Mouse (Mus musculus): ENCODE measurements around the gene Dpy19l3.

Gene Dpy19l3

DNA sequence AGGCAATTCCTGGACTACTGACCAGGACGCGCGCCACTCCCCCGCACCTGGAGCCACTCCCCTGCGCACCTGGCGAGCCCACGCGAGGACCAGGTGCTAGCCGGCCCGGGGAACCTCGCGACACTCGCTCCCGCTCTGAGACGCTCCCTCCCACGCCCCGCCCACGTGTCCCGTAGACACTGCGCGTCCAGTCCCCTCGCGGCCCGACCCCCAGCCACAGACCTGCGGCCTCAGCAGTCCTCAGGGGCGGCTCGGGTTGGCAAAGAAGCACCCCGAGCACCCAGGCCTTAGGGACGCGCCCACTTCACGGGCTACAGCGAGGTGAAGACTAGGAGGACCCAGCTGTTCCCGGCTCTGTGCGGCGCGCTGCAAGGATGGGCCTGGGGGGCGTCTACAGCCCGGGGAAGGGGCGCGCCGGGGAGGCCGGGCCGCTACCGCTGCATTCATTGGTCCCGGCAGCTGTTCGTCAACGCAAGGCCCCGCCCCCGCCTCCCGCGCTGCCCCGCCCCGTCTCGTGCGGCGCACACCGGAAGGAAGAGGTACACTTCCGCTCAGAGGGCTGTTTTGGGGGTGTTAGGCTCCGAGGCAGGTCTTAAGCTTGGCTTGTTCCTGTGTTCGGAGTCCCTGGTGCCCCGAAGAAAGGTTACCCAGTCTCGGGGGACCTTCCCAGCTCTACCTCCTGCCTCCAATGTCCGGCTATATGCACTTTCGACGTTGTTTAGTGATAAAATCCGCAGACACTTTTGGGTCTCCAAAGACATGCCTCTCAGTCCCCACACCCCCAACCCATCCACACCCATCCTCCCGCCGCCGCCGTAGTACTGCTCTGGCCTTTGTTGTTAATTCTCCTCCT, at the start of gene Dpy19l3:
Gene Dpy19l3 (minus strand): TSS at position 422 of the 853 bp plus-strand sequence.
- DNase-seq (ENCODE audit: low spot score), result peak; percentile 86

DNA sequence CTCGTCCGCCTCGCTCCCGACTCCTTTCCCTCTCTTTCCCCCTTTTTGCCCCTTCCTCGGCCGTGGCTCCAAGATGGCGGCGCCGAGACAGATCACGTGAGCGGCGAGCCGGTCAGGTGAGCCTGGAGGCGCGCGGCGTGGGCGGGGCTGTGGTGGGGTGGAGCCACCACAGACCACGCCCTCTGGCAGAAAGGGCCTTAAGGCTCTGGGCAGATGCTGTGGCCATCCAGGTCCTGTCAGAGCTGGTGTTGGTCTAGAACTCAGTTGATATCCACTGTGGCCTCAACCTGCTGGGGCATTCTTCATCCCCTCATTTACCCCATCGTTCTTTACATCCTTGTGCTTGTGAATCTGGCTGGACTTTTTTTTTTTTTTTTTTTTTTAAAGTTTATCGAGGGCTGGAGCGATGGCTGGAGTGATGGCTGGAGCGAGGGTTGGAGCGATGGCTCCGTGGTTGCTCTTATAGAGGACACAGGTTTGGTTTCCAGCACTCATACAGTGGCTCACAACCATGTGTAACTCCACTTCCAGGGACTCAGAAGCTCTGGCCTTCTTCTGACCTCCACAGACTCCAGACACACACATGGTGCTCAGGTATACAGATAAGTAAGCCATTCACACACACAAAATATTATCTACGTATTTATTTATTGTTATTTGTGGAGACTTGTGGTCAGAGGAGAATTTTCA, 48.8 kb upstream of the Dpy19l3 start, which contains the start of gene Zfp507:
Gene Zfp507 (minus strand): TSS at position 98 of the 690 bp plus-strand sequence.
- peak; percentile 95 for DNase-seq (ENCODE audit: low spot score)

DNA sequence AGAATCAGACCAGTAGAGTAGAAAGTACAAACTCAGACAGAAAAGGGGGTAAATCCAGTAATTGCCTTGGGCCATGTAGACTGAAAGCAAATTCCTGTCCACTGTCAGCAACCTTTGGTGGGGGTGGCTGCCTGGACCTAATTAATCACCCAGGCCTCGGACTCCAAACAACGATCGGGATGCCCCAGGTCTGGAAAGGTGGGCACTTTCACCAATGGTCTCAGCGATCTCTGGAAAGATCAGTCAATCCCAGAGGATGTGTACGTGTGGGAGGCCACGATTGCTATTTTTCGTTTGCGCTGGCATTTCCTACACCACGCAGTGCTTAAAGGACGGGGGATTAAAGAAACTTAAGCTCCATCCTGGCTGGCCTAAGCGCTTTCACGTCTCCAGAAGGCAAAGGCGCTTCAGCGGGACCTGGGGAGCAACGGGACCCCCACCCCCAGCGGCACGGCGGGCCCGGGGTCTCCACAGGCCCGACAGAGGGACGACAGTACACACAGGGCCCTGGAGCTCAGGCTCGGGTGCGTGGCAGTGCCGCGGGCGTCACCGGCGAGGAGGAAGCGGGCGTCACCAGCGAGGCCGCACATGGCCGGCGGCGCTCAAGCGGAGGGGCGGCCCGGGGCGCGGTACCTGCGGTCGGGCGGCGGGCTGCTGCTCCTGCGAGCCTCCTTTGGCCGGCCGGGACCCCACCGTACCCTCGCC, 48.1 kb upstream of the Dpy19l3 start:
- peak; percentile 51 for DNase-seq (ENCODE audit: low spot score)

DNA sequence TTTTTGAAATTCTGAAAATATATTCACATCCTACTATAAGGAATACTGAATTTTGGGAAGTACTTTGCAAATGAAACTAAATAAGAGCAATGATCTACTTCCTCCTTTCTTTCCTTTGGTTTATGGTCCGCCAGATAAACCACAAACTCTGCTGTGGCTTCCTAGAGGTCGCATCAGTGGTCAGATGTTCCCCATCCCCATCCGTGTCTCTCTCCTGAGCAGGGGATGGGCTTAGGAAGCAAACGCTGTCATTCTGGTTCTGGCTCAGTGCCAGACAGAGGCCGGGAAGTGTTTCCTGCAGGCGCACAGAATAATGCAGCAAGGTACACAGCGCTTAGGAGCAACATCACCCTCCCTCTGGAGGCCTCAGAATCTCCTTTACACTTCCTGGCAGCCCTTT, 41.9 kb upstream of the Dpy19l3 start:
- DNase-seq (ENCODE audit: low spot score), result no peak

DNA sequence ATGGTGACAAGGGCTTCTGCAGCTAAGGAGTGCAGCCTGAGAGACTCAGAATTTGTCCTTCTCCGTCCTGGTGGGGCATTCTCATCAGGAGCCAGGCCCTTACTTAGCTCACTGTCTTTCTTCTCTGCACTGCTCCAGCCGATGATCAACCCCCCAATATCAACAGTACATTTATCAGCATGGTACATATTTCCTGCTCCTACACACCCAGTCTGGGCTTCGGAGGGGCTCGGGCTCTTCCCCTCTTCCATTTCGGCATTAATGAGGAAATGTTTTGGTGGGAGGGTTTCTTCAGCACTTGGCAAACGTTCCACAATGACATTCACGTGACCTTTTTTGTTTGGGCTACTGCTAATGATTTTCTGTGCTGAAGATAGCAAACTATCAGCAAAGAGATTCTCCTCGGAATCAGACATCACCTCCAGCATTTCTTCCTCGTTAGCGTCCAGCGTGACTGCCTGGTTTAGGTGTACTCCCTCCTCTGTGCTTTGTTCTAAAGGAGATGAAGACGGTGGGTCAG, 40.0 kb upstream of the Dpy19l3 start:
- DNase-seq (ENCODE audit: low spot score), result no peak

DNA sequence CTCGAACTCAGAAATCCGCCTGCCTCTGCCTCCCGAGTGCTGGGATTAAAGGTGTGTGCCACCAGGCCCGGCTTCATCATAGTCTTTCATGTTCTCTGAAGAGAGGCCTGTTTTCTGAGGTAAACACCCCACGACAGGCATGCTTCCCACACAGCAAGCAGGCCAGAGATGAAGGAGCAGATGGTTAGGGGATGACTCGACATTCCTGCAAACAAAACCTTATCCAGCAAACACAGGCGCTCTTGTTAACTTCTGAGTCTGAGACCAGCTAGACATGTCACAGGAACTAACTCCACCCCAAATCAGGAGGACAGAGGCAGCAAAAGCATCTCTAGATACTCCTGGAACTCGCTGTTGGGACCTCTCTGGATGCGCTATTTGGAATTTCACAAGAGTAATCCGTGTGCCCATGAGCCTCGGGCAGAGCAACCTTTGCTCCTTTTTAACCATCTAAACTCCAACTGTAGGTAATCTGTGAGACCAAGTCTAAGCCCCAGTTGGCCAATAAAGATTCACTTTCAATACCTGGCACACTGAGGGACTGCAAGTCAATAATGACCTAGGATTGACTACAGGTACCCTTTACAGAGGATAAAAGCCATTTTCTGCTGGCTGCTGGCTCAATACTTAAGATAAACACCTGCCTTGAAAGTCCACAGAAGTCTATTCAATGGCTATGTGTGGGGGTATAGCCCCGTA, 38.0 kb upstream of the Dpy19l3 start:
- DNase-seq (ENCODE audit: low spot score), result no peak

DNA sequence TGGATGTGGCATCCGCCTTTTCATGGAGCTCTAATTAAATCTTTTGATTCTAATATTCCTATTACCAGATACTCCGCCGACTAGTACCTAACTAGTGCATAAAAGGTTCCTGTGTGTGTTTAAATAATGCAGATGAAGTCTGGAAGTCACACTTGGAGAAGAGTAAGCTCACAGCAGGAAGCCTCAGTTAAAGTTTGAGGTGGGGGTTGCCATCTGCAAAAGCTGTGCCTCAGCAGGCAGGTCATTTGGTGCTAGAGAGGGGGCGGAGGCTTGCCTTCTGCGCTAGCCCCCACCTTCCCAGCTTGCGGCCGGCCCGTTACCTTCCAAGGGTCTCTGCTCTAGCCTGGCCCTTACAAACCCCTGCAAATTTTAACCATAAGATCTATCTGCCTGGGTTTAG, 36.7 kb upstream of the Dpy19l3 start:
- no peak for DNase-seq (ENCODE audit: low spot score)

DNA sequence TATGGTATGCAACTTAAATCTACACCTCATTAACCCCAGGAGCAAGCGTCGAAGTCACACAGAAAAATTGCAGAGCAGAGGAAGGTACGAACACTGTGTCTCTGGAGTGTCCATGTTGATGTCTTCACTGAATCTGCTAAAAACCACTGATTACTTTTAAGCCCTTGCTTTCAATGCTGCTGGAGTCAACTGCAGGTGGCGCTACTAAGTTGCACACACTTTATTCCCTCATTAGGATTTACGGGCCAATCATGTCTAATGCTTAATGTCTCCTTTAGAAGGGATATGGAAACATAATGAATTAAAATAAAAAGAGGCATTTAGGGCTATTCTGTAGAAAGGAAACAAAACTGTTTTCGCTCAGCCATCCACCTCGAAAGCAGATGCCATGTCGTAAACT, 35.9 kb upstream of the Dpy19l3 start:
- DNase-seq (ENCODE audit: low spot score), result peak; percentile 18

DNA sequence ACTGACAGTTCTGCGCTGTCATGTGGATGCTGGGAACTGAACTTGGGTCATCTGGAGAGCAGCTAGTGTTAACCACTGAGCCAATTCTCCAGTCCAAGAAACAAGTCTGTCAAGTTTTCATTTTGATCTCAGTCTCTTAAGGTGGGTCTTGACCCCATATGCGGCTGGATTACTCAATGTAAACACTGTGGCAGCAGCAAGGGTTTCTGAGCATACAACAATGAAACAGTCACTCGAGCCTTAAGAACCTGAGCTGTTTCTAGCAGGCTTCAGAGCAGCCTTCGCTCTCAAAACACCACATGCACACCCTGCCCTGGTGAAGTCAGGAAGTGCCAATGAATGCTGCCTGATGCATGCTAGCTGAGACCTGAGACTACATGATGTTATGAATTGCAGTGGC, 31.3 kb upstream of the Dpy19l3 start:
- no peak for DNase-seq (ENCODE audit: low spot score)

DNA sequence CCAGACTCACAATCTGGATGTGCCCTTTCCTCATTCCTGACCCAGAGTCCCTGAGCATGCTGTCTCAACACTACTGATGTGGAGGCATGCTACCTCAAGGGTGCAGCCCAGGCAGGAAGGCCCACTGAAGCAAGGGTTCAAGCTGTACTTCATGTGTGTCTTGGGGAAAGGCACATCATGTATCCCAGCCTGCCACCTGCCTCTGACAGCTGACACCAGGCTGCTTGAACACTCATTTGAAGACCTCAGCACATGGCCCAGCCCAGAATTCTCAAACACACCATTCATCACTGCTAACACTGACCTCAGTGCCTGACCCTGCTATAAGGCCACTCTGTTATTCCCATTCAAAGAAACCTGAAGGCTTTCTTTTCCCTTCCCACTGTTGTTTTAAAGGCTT, 28.0 kb upstream of the Dpy19l3 start:
- DNase-seq (ENCODE audit: low spot score), result no peak

DNA sequence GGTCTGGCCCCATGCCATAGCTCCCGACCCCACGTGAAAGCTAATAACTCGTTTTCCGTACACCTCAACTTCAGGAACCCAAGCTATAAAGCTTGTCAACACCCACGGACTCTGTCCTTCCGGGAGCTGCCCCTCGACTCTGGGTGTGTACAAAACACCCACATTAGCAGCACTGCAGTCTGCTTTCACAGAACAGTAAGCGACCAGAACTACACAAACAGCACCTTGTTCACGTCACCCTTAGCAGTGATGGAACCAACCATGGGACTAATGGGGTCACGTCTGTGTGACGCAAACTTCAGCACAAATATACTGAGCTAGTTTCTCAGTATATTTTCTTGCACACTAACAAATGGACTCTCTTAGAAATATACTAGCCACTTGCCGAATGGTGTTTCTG, 19.9 kb upstream of the Dpy19l3 start:
- DNase-seq (ENCODE audit: low spot score), result no peak

DNA sequence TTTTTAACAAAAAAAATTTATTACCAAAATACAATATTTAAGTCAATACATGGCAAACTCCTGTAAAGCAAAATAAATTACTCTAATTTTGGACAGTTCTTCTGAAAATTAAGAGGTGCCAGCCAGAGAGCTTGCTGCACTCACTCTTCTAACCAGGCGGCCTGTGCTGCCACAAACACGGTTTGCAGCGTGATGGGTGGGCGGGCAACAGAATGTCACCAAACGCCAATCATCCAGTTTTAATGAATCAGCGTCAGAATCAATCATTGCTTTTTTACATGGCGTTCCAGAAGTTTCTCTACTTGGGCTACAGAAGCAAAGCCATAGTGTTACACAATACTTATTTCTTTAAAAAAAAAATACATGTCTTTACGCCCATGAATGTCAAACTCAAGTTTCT, 18.1 kb upstream of the Dpy19l3 start:
- DNase-seq (ENCODE audit: low spot score), result no peak

DNA sequence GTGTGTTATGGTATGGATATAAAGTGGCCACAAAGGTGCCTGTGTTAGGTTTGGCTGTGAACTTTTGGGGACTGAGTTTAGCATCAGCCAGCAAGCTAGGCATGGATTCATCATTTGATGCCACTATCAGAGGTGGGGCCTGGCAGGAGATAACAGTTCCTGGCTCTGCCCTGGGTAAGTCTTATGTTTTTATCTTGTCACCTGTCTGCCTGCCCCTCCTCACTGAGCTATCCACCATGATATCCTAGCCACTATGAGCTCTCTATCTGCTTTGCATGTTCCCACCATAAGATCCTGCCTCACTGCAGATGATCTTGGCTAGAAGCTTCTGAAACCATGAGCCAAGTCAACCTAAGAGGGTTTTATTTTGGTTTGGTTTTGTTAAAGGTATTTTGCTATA, 16.9 kb upstream of the Dpy19l3 start:
- no peak for DNase-seq (ENCODE audit: low spot score)

DNA sequence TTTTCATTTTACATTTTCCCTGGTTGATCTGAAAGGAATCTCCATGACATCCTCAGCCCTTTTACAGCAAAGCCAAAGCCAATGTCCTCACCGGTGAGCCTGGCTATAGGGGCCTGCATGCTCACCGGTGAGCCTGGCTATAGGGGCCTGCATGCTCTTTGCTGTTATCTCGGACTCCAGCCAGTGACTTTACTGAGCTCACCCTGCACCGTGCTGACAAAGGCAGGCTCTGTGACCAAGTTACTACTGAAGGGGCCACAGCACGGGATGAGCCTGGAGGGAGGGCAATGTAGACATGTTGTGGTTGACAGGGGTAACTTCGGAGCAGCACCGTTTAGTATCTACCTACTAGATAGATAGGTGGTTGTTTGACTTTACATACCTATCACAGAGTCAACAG, 15.9 kb upstream of the Dpy19l3 start:
- no peak for DNase-seq (ENCODE audit: low spot score)

DNA sequence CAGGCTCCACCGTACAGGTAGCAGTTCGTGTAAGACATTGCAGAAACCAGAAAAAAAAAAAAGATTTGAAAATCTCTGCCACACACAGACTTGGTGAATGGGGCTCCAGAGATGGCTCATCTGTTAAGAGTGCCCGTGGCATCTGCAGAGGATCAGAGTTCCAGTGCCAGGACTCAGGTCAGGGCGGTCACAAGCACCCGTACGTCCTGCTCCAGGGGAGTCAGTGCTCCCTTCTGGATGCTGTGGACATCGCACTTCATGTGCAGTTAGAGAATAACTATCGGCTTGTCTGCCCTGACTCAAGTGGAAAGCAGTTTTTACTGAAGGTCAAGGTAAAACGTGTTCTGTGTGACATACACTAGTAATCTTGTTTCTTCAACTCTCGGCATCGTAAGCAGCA, 10.2 kb upstream of the Dpy19l3 start:
- no peak for DNase-seq (ENCODE audit: low spot score)

DNA sequence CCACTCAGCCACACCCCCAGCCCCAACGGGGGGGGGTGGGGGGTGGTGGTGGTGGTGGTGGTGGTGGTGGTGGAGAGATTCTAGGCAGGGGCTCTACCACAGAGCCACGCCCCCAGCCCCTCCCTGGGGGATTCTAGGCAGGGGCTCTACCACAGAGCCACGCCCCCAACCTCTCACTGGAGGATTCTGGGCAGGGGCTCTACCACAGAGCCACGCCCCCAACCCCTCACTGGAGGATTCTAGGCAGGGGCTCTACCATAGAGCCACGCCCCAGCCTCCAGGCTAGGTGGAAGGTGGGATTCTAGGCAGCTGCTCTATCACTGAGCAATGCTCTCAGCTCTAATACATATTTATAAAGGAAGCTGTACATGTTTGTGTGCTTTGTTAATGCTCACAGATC, 7.5 kb upstream of the Dpy19l3 start:
- no peak for DNase-seq (ENCODE audit: low spot score)

DNA sequence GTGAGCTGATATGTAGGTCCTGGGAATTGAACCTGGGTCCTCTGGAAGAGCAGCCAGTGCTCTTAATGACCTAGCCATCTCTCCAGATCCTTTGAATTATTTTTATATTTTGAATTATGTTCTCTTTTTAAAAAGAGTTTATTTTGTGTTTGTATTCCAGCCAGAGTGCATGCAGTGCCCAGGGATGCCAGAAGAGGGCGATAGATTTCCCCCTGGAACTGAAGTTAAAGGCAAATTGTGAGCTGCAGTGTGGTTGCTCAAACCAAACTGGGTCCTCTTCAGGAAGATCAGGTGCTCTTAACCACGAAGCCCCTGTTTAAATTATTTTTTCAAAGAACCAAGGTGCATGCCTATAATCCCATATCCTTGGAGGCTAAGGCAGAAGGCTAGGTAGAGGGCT, 5.3 kb upstream of the Dpy19l3 start:
- DNase-seq (ENCODE audit: low spot score), result no peak

DNA sequence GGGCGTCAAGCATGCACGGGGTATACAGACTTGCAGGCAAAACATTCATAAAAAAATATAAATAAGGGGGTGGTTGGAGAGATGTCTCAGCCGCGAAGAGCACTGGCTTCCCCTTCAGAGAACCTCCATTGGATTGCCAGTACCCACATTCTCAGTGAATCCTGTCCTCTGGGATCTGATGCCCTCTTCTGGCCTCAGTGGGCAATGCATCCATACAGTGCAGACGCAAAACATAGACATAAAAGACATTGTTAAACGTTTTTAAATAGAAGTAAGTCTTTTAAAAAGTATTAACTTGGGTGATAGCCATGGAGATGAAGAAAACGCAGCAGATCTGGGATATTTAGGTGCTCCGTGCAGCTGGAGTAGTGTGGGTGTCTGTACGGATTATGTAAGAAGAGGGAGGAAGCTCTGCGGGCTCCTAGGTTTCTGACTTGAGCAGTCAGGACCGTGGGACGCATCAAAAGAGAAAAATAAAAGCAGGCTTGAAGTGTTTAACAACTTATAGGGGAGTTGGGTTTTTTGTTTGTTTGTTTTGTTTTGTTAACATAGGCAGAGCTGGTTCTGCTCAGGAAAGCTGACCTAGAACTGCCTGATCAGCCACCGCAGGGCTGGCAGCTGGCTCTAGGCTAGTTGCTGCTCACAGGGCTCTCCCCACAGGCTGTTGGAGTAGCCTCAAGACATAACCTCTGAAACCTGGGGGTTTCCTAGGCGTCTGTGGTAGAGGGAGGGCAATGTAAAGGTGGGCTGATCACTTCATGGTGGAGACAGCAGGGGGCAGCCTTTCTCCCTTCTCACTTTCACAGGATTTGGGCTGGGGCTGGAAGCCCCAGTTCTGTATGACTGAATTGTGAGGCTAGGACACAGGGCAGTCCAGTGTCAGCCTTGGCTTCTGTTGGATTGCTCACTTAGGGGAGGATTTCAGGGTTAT, 2.5 kb upstream of the Dpy19l3 start:
- peak; percentile 33 for DNase-seq (ENCODE audit: low spot score)

DNA sequence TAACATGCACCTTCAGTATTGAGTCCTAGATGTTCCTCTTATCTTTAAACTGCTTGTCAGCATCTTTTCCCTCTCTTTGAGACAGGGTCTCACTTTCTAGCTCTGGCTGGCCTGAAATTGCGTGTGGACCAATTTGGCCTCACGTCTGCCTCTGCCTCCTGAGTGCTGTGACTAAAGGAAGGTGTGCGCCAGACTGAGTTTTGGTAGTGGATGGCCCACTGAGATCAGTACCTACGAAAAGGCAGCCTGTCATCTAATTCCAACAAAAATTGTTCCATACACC, 573 bp upstream of the Dpy19l3 start:
- DNase-seq (ENCODE audit: low spot score), result no peak

DNA sequence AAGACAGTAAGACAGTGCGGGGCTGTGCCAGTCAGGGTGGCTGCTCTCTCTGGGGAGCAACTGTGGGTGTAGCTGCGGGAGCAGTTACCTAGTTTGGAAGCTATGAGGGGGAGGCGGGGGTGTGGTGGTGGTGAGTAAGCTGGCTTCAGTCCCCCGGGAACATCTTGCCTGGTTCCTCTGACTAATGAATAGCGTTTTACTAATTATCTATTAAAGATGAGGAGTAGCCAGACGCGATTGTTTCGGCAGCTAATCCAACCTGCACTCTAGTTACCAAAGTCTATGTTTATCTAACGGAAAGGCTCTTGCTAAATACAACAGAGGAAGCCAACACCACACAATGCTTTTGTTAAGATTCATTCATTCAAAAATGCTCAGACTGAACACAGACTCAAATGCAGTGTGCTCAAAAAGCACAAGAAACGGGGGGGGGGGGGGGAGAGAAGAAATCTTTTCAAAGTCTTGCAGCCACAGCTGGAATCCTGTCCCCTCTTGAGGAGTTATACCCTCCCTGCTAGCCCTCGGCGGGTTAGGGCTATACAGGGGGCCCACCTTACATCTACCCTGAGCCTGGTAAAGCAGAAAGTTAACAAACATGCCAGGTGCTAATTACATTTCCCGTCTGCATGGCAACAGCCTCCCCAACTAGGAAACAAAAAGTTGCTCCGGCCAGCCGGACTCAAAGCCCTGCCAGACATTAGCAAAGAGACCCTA, 778 bp downstream of the Dpy19l3 start:
- DNase-seq (ENCODE audit: low spot score), result no peak

DNA sequence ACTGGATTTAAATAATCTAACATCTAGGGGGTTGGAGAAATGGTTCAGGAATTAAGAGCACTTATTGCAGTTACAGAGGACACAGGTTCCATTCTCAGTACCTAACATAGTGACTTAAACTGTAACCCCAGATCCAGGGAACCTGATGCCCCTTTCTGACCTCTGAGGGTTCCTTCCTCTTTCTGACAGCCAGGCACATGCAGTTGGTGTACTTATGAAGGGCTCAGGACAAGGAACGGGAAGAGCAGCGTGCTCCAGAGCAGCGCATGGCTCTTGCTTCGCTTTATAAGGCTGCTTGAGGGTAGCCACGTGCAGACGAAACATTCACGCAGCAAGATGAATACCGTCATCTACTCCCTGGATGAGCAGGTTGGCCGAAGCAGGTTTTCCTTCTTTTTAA, 3.4 kb downstream of the Dpy19l3 start:
- no peak for DNase-seq (ENCODE audit: low spot score)
